Mouse (Mus musculus) left cerebral cortex, postnatal 14 days (tissue): ENCODE results near the gene Fsd1. TPM values are rescaled to one million over a fixed set of nuclear protein-coding genes. Genes with fewer than 3 reads are reported as not detected.

Source experiments
- DNase-seq, 2 experiments: peaks; one replicate each; pipeline ENCODE4 v3.0.0; 2021 to 2022; ENCODE audit warnings: low spot score in 2 of 2, mixed read lengths in 1 of 2
- intact Hi-C: fragments of 180-260 bp; cut with DNase I; formaldehyde crosslinking; loops from one replicate; pipeline ENCODE4 v1.15.1; 2025
- total RNA-seq, 2 experiments: library from RNA; stranded (reverse); gene quantifications; 2 replicates each; pipeline ENCODE4 v1.2.3; 2021

Gene Fsd1
- total RNA-seq, 2 experiments from 2014 or later: 89.9 to 97.3 TPM

DNA sequence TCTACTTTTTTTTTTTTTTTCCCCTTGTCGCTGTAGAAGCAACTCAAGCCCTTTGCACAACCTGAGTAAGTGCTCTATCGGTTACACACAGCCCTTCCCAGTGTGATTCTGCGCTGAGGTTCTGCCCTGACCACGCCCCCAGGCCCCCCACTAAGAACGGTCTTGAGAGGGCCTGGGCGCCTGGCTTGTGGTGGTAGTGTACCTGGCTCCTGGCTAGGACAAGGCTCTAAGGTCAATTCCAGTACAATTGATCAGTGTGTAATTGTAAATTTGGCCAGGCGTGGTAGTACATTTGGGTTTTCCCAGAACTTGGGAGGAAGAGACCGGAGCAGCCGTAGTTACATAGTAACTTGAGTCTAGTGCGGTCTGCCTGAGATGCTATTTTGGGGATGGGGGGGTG lies 20.6 kb downstream of the Fsd1 start:
- no peak for DNase-seq
- intact Hi-C loops: no loop called here

DNA sequence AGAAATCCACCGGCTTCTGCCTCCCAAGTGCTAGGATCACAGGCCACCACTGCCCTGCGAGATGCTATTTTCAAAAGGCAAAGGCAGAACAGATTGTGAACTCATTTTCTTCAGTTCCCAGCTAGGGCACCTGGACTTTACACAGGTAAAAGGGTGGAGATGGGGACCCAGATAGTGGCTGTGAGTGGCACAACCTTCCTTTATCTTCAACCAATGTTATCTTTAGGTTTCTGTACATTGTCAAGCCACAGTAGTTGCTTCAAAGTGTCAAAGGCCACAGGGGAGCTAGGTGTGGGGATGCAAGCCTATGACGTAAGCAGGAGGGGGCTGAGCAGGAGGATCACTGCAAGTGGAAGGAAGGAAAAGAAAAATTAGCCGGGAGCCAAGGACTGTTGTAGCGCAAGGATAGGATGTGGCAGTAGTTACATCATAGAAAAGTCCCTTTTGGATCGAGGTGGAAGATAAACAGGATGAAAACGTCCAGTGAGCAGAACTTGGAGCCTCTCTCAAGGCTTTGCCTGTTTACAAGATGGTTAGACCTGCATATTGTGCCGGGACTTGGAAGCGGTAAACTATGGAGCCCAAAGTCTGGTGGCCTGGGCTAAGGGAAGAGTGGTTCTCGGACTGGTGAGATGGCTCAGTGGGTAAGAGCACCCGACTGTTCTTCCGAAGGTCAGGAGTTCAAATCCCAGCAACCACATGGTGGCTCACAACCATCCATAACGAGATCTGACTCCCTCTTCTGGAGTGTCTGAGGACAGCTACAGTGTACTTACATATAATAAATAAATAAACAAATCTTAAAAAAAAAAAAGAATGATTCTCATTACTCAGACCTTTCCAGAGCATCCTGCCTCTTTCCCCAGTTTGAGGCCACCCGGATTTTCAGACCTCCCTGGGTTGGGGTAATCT lies 21.4 kb downstream of the Fsd1 start:
- intact Hi-C loops: no loop called here
- no peak for DNase-seq

DNA sequence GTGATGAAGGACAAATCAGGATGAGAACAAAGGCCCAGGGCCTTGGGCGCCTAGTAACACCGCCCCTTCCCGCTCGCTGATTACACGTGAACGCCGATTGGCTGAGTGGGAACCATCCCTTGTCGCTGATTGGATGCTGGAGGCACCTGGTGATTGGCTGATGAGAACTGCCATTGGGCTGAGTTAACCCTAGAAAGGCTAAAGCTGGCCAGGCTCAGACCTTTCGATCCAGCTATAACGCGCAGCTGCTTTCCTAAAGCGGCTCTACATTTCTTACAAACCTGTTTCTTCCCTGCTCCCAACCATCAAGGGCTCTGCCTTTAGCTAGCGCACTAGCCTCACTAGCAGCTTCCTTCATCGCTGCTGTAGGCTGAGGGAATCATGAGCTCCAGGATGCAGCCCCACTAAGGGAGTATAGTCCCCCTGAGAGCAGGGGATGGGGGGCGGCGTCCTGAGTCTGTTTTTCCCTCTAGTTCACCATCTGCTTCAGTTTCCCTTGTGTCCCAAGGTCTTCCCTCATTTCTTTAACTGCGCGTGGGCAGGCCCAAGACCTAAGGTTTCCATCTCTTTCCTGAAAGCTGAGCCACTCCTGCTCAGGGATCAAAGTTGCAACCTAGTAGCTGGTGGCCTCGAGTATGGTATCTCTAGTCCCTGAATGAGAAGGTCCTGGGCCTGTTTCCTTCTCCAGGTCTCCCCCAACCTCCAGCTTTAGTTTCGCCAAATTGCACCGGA lies 22.2 kb downstream of the Fsd1 start:
- intact Hi-C loops: no loop called here
- peak; percentile 97 to 98 for DNase-seq

DNA sequence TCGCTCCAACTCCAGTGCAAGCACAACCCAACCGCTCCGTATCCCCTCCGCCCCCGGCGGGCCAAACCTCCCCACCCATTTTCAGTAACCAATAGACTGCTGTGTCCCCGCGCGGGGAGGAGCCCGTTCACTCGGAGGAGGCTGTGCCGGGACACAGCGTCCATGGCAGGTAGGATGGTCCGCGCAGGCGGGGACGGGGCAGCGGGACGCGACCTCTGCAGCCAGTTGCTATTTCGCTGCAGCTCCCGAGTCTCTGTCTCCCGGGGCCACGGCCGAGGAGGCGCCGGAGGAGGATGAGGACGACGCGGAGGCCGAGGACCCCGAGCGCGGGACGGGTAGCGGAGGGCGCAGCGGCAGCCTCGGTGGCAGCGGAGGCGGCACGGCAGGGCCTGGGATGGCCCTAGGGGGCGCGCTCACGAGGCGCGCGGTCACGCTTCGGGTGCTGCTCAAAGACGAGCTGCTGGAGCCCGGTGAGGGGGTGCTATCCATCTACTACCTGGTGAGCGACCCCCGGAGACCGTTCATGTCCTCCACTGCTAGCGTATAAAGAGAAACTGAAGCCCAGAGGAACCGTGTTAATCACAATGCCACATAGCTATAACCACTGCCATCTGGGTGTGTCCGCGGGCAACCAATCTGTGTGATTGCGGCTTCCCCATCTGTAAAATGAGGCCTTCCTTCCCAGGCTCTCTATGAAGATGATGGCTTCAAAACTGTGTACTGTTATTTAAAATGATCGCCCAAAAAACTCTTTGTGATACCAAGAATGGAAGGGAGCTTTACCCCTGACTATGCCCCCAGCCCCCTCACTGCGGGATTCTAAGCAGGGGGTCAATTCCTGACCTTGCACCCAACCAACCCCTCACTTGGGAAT lies 23.0 kb downstream of the Fsd1 start:
- peak; percentile 93 for DNase-seq
- intact Hi-C loops: no loop called here

DNA sequence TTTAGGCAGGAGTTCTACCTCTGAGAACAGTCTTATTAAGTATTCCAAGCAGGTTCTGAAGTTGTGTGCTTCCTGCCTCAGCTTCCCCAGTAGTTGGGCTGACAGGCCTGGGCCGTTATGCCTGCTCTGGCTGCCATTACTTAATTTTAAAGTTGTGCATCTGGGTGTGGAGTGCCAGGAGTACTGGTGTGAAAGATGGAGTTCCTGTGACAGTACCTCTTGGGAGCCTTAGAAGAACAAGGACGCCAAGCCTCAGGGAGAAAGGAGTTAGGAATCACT lies 23.6 kb downstream of the Fsd1 start:
- no peak for DNase-seq
- intact Hi-C loops: no loop called here

DNA sequence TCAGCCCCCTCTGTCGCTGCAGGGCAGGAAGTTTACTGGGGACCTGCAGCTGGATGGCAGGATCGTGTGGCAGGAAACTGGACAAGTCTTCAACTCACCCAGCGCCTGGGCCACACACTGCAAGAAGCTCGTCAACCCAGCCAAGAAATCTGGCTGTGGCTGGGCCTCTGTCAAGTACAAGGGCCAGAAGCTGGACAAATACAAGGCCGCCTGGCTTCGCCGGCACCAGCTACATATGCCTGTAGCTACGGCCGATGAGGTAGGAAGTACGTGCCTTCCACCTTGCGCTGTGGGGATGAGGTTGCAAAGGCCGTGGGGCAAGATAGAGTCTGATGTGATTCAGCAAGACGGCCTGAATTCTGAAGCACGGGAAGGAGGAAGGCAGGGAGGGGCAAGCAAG lies 23.9 kb downstream of the Fsd1 start:
- intact Hi-C loops: no loop called here
- no peak for DNase-seq

DNA sequence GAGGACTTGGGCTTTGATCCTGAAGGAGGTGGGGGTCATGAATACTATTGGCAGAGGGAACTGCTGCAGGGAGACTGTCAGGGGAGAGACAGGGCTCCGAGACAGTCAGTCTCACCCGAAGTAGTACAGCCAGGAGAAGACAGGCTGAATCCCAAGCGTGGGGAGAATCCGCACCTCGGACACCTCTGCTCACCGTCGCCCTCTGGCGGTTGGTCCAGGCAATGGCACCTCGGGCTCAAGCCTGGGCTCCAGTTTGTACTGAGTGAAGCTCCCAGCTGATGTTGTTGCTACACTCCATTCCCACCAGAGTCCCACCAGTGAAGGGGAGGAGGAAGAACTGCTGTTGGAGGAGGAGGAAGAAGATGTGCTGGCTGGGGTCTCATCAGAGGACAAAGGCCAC lies 24.4 kb downstream of the Fsd1 start:
- intact Hi-C loops: no loop called here
- peak; percentile 77 to 78 for DNase-seq

DNA sequence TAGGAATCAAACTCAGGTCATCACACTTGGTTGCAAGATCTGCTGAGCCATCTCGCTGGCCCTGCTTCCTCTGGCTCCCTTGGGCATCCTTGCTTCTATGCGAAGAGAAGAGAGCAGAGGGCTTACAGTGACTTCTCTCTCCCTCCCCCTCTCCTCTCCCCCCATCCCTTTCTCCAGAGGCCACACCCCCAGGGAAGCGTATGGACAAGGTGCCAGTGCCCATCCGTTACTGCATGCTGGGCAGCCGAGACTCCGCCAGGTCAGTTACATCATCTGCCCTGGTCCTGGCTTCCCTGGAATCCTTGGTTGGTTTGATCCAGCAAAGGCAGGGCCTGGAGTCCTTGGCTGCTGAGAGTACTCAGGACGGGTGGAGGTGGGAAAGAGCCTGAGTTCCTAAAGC lies 25.1 kb downstream of the Fsd1 start:
- DNase-seq: no peak
- intact Hi-C loops: no loop called here

DNA sequence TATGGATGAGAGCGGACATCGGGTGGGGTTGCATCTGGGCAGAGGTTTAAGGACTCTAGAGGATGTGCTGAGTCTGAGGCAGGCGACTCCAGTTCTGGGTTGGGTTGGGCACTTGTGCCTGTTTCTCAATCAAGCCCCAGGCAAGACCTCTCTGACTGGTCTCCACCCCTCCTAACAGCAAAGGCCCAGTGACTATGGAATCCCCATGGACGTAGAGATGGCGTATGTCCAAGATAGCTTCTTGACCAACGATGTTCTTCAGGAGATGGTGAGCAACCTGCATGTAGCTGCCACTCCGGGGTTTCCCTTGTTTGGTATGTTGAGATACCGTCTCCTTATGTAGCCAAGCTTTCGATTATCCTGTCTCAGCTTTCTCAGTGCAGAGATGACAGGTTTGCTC lies 29.0 kb downstream of the Fsd1 start:
- no peak for DNase-seq
- intact Hi-C loops: no loop called here

DNA sequence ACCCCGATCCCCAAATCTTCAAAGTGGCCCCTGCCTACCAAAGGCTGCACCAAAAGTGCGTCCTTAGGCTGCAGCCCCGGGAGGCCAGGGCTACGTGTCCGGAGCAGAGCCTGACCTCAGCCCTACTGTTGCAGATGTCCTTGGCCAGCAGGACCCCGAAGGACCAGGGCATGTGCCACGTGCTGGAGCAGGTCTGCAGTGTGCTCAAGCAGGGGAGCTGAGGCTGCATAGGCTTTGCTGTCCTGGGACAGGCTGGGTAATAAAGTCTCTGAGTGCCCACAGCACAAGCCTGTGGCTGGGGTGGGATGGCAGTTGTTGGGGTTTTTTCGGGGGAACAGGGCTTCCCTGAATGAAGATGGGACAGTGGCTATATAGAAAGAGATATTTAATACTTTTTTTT lies 30.1 kb downstream of the Fsd1 start:
- intact Hi-C loops: no loop called here
- no peak for DNase-seq

DNA sequence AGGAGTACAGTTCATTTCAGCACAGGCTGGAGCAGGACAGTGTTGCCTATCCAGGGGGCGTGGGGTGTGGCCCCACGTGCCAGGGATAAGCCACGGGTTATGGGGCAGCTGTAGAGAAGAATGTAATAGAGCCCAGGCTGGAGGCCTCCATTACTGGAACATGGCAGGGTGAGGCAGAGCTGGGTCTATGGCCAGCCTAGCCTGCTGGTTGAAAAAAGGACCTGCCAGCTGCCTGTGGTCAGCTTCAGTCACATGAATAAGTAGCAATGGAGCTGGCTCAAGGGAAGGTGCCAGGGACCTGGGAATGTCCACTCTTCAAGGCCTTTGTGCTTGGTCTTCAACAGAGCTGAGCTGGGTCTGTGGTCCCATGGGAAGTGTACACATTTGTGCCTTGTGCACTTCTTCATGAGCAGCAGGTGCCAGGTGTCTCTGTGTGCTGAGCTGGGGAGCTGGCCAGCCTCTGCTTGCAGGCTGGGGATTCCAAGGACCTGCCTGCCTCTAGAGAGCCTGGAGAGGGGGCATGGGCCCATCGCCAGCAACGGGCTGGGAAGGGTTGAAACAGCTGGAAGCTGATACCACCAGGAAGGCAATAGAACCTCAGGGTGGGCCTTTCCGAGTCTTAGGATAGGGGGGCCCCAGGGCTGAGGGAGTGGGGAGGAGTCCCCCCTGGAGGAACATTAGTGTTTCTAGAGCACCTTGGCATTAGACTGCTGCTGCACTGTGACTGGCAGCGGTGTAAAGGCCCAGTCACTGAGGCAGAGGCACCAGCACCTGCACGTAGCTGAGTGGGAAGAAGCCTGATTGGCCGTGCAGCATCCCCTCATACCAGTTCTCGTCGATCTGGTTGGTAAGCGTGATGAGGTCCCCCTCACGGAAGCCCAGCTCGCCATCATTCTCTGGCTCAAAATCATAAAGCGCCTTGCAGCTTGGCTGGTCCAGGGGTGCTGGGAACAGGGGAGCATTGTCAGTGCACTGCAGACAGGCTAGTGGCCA lies 30.8 kb downstream of the Fsd1 start:
- no peak for DNase-seq
- intact Hi-C loops: no loop called here

DNA sequence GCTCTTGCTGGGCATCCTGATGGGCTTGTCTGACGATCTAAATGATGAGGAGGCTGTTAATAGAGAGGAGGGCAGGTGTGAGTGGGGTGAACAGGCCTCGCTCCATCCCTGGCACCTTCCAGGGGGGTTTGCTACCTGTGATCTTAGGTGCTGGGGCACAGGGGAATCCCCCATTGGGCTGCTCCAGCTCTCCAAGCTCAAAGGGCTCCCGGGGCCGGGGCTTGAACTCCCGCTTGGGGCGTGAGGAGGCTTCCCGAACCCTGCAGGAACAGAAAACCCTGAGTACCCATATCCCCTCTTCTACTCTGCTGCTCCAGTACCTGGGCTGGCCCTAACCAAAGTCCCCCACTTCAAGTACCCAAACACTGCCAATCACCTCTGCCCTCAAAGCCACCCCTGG lies 31.5 kb downstream of the Fsd1 start:
- DNase-seq: no peak
- intact Hi-C loops: no loop called here

DNA sequence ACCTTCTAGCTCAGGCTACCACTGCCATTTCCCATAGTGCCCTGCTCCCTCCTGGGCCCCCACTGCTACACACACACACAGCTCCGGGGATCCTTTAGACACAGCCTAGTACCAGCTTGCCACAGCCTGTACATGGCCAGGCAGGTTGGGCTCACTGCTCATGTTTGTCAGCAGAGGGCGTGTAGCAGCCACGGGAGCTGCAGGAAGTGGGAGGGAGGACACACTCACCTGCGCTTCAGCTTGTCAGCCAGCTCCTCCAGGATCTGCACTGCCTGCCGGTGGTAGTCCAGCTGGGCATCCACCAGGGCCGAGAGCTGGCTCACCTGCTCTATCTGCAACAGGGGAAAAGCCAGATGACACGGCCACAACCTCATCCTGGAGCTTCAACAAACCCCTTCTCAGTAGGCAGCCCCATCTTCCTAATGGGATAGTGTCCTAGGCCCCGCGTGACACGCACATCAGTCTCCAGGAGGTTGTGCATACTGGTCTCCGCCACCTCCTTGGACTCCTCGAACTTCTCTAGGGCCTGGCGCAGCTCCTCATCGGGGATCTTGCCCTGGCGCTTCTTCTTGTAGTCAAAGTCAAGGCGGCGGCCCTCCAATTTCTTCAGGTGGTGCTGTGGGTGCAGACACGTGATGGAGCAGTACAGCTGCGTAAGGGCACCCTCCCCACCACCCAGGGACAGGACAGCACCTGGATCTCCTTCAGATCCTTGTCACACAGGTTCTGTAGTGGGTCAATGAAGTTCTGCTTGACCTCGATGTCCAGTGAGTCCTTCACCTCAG lies 32.2 kb downstream of the Fsd1 start:
- peak; percentile 68 to 79 for DNase-seq
- intact Hi-C loops: no loop called here

DNA sequence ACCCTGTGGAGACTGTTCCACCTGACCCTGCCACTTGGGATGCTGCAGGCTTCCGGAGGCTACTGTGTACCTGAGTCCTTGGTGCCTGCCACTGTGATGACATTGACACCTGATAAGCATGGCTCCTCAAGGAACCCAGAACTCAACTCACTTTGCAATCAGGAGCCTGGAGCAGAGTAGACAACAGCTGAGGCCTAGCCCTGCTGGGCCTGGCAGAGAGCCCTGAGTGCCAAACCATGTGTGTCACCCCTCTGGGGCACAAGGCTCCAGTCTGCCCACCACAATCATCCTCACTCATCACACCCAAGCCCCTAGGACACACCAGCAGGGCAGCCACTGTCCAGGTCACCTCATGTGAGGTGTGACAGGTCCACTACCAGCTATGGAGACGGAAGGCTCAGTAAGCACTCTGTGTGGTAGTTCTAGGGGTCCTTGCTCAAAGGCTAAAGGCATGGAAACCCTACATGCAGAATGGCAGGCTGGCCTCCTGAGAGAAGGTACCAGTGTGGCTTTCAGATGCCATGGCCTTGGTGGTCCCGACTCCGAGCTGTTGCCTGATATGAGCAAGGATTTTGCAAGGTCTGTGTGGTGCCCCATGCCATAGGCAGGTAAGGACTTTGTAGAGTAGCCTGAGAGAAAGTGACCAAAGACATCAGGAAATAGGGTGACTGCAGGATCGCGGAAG lies 34.2 kb downstream of the Fsd1 start:
- intact Hi-C loops: no loop called here
- DNase-seq: no peak

DNA sequence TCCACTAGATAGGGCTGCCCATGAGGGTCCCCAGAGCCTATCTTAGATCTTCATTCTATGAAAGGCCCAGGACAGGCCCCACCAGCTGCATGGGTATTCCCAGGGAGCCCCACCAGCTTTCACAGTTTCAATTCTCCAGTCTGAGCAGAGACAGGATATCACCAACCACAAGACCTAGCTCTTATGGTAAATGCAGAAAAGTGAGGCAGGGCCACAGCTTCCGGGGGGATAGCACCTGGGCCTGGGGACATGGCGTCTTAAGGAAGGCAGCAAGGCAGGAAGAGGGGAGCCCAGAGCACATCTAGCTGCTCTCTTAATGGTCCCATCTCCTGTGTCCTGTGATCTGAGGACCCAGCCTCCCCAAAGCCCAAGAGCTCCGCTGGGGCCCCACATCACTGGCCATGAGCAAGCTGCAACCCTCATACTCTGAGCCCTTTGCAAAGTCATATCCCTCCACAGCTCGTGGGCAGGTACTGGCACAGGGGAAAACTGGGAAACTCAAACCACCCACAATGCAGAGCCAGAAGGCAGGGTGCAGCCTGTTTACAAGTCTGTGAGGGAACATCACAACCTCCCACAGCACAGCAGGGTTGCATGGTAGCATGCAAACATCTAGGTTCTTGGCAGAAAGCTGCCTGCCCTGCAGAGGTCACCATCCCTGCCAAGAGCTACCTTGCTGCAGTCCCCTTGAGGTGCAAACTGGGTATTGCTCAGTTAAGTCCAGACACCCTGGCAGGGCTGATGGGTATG lies 35.0 kb downstream of the Fsd1 start:
- DNase-seq: peak; percentile 63 to 71
- intact Hi-C loops: no loop called here

DNA sequence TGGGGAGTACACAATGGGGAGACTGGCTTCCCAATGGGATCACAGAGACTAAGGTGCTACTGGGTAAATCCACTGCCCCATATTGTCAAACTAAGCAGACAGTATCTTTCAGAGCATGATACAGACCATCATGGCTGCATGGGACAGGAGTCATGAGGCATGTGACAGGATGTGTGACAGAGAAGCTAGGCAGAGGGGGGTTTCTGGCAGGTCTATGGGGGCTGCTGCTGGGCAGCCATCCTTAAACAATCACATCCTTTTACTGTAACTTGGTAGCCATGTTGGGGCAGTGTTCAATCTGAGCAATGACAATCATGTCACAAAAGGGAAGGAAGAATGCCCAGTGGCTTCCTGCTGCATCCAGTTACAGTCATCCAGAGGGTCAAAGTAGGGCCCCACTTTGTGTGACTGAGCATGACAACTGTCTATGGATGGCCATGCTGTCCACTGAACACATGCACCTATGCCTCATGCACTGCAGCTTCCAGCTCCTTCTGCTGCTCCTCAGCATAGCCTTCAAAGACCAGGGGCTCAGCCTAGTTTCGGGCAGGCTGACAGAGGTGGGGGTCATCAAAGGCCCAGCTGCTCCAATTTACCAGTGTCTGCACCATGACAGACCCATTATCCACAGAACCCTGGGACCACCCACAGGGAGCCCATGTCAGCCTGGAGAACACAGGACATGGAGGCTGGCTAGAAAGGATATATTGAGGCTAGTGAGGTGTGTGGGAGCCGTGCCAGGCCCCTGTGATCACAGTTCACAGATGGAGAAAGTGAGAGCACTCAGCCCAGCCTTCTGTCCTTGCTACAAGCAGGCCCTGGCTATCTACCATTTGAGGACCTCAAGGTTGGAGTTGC lies 36.1 kb downstream of the Fsd1 start:
- intact Hi-C loops: no loop called here
- no peak for DNase-seq
